Mouse (Mus musculus): ENCODE data around the gene Cyp2r1. TPM values are rescaled to one million over a fixed set of nuclear protein-coding genes. Genes with fewer than 3 reads are reported as not detected.
"Not testable (repeated sequence)": the region's sequence is repeated elsewhere in the genome, so short reads cannot be mapped to it uniquely, and the experiment has no call there.

The Cyp2r1 gene
- polyA plus RNA-seq (2014; fragmentation: Nextera tagmentation; extraction: Ambion mirVana) = 1.2 and 2.0 TPM in 2 replicates

GRCm38 (mm10) chr7:114562531-114563241 is at the start of gene Cyp2r1:
Gene Cyp2r1 (minus strand): TSS chr7:114562972.
- 6% methylated on average over 56 of the region's 56 CpGs for WGBS
- Histone ChIP-seq H3K27ac (ENCODE audit: low read depth, low read length) (peak within 1 kb of the TSS; percentile 77), H3K4me3 (ENCODE audit: low read depth, low read length) (peak within 1 kb of the TSS; percentile 49), H3K36me3 (ENCODE audit: control insufficient read depth, insufficient read depth, low read length) (no peaks in the 10 kb centered on the region), H3K9me3 (ENCODE audit: control insufficient read depth, low read length) (no peaks in the 10 kb centered on the region), H3K4me1 (ENCODE audit: control insufficient read depth, insufficient read depth, low read length) (no peaks in the 10 kb centered on the region), H3K9ac (ENCODE audit: low read length) (peak within 1 kb of the TSS; percentile 63), H3K4me2 (ENCODE audit: low read depth) (peak within 1 kb of the TSS; percentile 68), H3K27me3 (ENCODE audit: control insufficient read depth, insufficient read depth, low read length) (no peaks in the 10 kb centered on the region)
- DNase-seq (ENCODE audit: low spot score) (peak; percentile 89), ATAC-seq (ENCODE audit: insufficient read depth, low FRiP score, low TSS enrichment) (peak; percentile 100)

DNA sequence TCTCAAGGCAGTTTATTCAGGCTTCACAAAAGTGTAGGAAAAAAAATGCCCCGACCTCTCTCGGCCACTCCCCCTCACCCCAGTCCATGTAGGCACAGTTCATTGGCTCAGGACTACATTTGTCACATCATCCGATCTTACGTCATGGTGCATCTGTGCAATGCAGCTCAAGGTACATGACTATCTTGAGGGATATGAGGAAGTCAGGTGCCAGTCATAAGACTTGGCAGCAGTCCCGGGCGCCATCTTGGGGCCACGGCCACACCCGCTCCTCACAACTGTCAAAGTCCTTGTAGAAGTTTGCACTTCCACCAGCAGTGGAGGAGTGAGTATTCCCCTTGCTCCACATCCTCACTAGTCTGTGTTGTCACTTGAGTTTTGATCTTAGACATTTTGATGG is 31.6 kb upstream of the Cyp2r1 start:
- not testable (repeated sequence) for H3K36me3 ChIP-seq (ENCODE audit: control insufficient read depth, insufficient read depth, low read length); H3K27ac ChIP-seq (ENCODE audit: low read depth, low read length); H3K27me3 ChIP-seq (ENCODE audit: control insufficient read depth, insufficient read depth, low read length); H3K9me3 ChIP-seq (ENCODE audit: control insufficient read depth, low read length); H3K9ac ChIP-seq (ENCODE audit: low read length); DNase-seq (ENCODE audit: low spot score); ATAC-seq (ENCODE audit: insufficient read depth, low FRiP score, low TSS enrichment); H3K4me2 ChIP-seq (ENCODE audit: low read depth); H3K4me3 ChIP-seq (ENCODE audit: low read depth, low read length); H3K4me1 ChIP-seq (ENCODE audit: control insufficient read depth, insufficient read depth, low read length)
- WGBS = 92% methylated on average over 8 of the region's 8 CpGs

DNA sequence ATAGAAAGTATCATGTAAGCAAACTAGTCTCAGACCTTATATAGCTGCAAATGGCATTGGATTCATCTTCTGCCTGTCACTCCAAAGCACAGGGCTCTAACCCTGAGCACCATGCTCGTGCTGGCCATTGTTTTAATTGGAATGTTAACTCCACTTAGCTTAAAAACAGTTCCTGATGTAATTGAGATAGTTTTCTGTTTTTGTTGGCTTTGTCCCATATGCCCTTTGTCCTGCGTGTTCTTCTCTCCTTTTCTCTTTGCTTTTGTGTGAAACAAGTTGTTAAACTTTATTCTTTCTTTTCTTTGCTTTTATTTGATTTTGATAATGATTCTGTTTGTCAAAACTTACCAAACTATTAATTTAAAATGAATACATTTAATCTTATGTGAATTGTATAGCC is 19.7 kb upstream of the Cyp2r1 start:
- no peak for ATAC-seq (ENCODE audit: insufficient read depth, low FRiP score, low TSS enrichment)

DNA sequence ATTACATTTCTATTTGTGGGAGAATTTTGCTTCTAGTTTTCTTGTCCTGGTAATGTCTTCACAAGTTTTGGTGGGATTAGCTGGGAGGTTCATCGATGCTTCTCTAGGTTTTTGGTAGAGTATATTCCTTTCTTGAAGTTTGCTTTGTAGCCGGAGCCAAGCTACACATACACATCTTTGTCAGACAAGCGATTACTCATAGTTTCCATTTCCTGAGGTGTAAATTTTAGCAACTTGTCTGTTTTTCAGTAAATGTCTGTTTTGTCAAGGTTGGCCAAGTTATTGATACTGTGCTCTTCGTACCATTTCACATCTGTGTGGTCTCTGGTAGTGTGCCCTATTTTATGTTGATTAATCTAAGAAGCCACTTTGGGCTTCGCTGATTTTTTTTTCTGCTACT is 18.4 kb upstream of the Cyp2r1 start:
- WGBS = 90% methylated on average over 5 of the region's 5 CpGs

More for the DNA sequence above, 19.7 kb upstream of the Cyp2r1 start:
- no peak overlapping the region for H3K4me3 ChIP-seq (ENCODE audit: low read depth, low read length)
- H3K4me1 ChIP-seq (ENCODE audit: control insufficient read depth, insufficient read depth, low read length) = no peaks in the 10 kb centered on the region
- H3K4me2 ChIP-seq (ENCODE audit: low read depth) = no peak overlapping the region
- no peak overlapping the region for H3K27ac ChIP-seq (ENCODE audit: low read depth, low read length)
- no peak overlapping the region for H3K9ac ChIP-seq (ENCODE audit: low read length)
- no peak for DNase-seq (ENCODE audit: low spot score)
- no peaks in the 10 kb centered on the region for H3K9me3 ChIP-seq (ENCODE audit: control insufficient read depth, low read length)
- no peaks in the 10 kb centered on the region for H3K27me3 ChIP-seq (ENCODE audit: control insufficient read depth, insufficient read depth, low read length)
- WGBS = 50% methylated on average over 2 of the region's 2 CpGs
- no peaks in the 10 kb centered on the region for H3K36me3 ChIP-seq (ENCODE audit: control insufficient read depth, insufficient read depth, low read length)

DNA sequence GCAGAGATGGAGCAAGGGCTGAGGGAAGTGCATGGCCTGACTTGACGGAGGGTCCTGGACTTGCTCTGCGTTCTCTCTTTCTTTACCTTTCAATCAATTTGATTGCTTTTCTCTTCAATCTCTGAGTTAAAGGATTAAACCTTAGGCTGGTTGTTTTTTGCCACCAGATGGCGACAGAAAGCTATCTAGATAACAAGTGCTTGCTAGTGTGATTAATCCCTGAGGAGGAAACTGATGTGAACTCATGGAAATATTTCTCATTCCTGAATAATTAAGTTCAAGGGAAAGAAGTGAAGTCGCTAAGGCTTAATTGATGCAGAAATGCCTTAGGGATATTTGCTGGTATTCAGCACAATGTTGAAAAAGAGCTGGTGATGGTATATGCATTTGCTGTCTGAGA is 17.7 kb upstream of the Cyp2r1 start:
- H3K9ac ChIP-seq (ENCODE audit: low read length) = no peak overlapping the region
- no peaks in the 10 kb centered on the region for H3K27me3 ChIP-seq (ENCODE audit: control insufficient read depth, insufficient read depth, low read length)

More for the DNA sequence above, 18.4 kb upstream of the Cyp2r1 start:
- Histone ChIP-seq H3K4me1 (ENCODE audit: control insufficient read depth, insufficient read depth, low read length) (no peaks in the 10 kb centered on the region), H3K27ac (ENCODE audit: low read depth, low read length) (no peak overlapping the region), H3K4me2 (ENCODE audit: low read depth) (no peak overlapping the region), H3K4me3 (ENCODE audit: low read depth, low read length) (no peak overlapping the region), H3K36me3 (ENCODE audit: control insufficient read depth, insufficient read depth, low read length) (no peaks in the 10 kb centered on the region), H3K27me3 (ENCODE audit: control insufficient read depth, insufficient read depth, low read length) (no peaks in the 10 kb centered on the region), H3K9me3 (ENCODE audit: control insufficient read depth, low read length) (no peaks in the 10 kb centered on the region), H3K9ac (ENCODE audit: low read length) (no peak overlapping the region)
- ATAC-seq (ENCODE audit: insufficient read depth, low FRiP score, low TSS enrichment) = no peak
- no peak for DNase-seq (ENCODE audit: low spot score)

GRCm38 (mm10) chr7:114577665-114578064 is 14.9 kb upstream of the Cyp2r1 start:
- Histone ChIP-seq H3K4me2 (ENCODE audit: low read depth) (no peak overlapping the region), H3K27ac (ENCODE audit: low read depth, low read length) (no peak overlapping the region), H3K4me3 (ENCODE audit: low read depth, low read length) (no peak overlapping the region), H3K36me3 (ENCODE audit: control insufficient read depth, insufficient read depth, low read length) (no peaks in the 10 kb centered on the region), H3K4me1 (ENCODE audit: control insufficient read depth, insufficient read depth, low read length) (no peaks in the 10 kb centered on the region), H3K9ac (ENCODE audit: low read length) (no peak overlapping the region), H3K27me3 (ENCODE audit: control insufficient read depth, insufficient read depth, low read length) (no peaks in the 10 kb centered on the region), H3K9me3 (ENCODE audit: control insufficient read depth, low read length) (no peaks in the 10 kb centered on the region)
- WGBS = 80% methylated on average over 1 of the region's 1 CpGs
- DNase-seq (ENCODE audit: low spot score) = no peak
- no peak for ATAC-seq (ENCODE audit: insufficient read depth, low FRiP score, low TSS enrichment)

More for the DNA sequence above, 17.7 kb upstream of the Cyp2r1 start:
- H3K4me3 ChIP-seq (ENCODE audit: low read depth, low read length) = no peak overlapping the region
- H3K4me2 ChIP-seq (ENCODE audit: low read depth) = no peak overlapping the region
- no peak overlapping the region for H3K27ac ChIP-seq (ENCODE audit: low read depth, low read length)
- 8% methylated on average over 4 of the region's 4 CpGs for WGBS
- no peaks in the 10 kb centered on the region for H3K4me1 ChIP-seq (ENCODE audit: control insufficient read depth, insufficient read depth, low read length)
- H3K9me3 ChIP-seq (ENCODE audit: control insufficient read depth, low read length) = no peaks in the 10 kb centered on the region
- DNase-seq (ENCODE audit: low spot score) (peak; percentile 52), ATAC-seq (ENCODE audit: insufficient read depth, low FRiP score, low TSS enrichment) (no peak)
- no peaks in the 10 kb centered on the region for H3K36me3 ChIP-seq (ENCODE audit: control insufficient read depth, insufficient read depth, low read length)

DNA sequence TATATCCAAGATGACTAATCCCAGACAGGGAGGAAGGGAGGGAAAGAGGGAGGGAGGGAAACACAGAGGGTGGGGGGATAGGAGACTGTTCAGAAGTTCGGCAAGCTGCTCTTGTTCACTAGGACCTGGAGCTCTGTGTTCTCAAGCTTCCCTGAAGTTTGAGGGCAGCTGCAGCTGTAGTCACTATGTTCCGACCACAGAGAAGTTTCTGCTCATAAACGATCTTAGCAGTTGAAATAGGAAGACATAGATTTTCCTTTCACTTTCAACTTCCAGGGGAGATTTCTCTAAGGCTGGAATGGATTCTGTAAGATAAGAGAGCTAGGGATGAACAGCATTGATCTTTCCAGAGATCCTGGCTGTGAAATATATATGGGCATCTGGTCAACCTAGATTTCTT is 14.2 kb upstream of the Cyp2r1 start:
- no peaks in the 10 kb centered on the region for H3K27me3 ChIP-seq (ENCODE audit: control insufficient read depth, insufficient read depth, low read length)
- no peak overlapping the region for H3K4me3 ChIP-seq (ENCODE audit: low read depth, low read length)
- ATAC-seq (ENCODE audit: insufficient read depth, low FRiP score, low TSS enrichment) = no peak
- no peak overlapping the region for H3K4me2 ChIP-seq (ENCODE audit: low read depth)
- H3K36me3 ChIP-seq (ENCODE audit: control insufficient read depth, insufficient read depth, low read length) = no peaks in the 10 kb centered on the region
- WGBS = 74% methylated on average over 3 of the region's 3 CpGs
- H3K4me1 ChIP-seq (ENCODE audit: control insufficient read depth, insufficient read depth, low read length) = no peaks in the 10 kb centered on the region
- DNase-seq (ENCODE audit: low spot score) = no peak
- H3K9ac ChIP-seq (ENCODE audit: low read length) = no peak overlapping the region
- no peaks in the 10 kb centered on the region for H3K9me3 ChIP-seq (ENCODE audit: control insufficient read depth, low read length)
- H3K27ac ChIP-seq (ENCODE audit: low read depth, low read length) = no peak overlapping the region

DNA sequence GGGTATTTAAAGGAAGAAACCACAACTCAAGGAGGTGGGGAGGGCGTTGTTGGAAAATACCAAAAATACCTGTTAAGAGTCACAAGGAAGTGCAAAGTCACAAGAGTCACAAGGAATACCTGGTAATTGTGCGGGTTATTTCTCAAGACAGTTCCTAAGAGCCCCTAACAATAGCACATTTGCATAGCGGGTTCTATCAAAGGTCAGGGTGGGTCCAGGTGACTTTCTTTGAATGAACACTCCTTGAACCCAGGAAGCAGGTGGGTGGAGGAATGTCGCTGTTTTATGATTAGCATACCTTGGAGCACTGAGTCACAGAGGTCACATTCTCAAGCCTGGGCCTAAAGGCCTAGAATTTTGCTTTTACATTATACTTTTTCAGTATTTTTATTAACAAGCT is 11.1 kb upstream of the Cyp2r1 start:
- not testable (repeated sequence) for H3K27ac ChIP-seq (ENCODE audit: low read depth, low read length); H3K4me2 ChIP-seq (ENCODE audit: low read depth); H3K9ac ChIP-seq (ENCODE audit: low read length); H3K36me3 ChIP-seq (ENCODE audit: control insufficient read depth, insufficient read depth, low read length); DNase-seq (ENCODE audit: low spot score); ATAC-seq (ENCODE audit: insufficient read depth, low FRiP score, low TSS enrichment); H3K9me3 ChIP-seq (ENCODE audit: control insufficient read depth, low read length); H3K4me3 ChIP-seq (ENCODE audit: low read depth, low read length); H3K4me1 ChIP-seq (ENCODE audit: control insufficient read depth, insufficient read depth, low read length); H3K27me3 ChIP-seq (ENCODE audit: control insufficient read depth, insufficient read depth, low read length)
- 92% methylated on average over 4 of the region's 4 CpGs for WGBS

DNA sequence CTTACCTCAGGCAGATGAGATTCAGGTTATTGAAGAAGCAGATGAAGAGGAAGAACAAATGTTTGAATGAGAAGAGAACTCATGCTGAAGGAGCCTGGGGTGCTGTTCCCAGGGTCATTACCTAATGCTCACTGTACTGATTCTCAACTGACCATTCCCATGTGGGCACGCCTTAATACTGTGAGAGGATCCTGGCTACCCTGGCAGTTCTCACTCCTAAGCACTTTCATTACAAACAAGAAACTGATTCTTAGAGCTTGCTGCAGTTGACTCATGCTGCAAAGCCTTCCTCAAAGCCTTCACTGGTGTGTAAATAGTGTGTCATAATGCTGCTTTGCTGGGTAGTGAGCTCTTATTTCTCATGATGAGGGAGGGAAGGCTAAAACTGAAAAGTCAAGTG is 26.6 kb downstream of the Cyp2r1 start:
- no peak overlapping the region for H3K27ac ChIP-seq (ENCODE audit: low read depth, low read length)
- no peaks in the 10 kb centered on the region for H3K27me3 ChIP-seq (ENCODE audit: control insufficient read depth, insufficient read depth, low read length)
- no peak overlapping the region for H3K9ac ChIP-seq (ENCODE audit: low read length)
- DNase-seq (ENCODE audit: low spot score) (no peak), ATAC-seq (ENCODE audit: insufficient read depth, low FRiP score, low TSS enrichment) (no peak)
- no peaks in the 10 kb centered on the region for H3K9me3 ChIP-seq (ENCODE audit: control insufficient read depth, low read length)
- no peak overlapping the region for H3K4me2 ChIP-seq (ENCODE audit: low read depth)
- no peak overlapping the region for H3K4me3 ChIP-seq (ENCODE audit: low read depth, low read length)
- 0 out of 2 replicates have a peak, but pooled peaks cover 3% of the 10 kb centered on the region for H3K36me3 ChIP-seq (ENCODE audit: control insufficient read depth, insufficient read depth, low read length)
- H3K4me1 ChIP-seq (ENCODE audit: control insufficient read depth, insufficient read depth, low read length) = no peaks in the 10 kb centered on the region
- WGBS = 100% methylated on average over 1 of the region's 1 CpGs

Data from neural tube, embryonic 11.5 days (tissue).